Mouse (Mus musculus): ENCODE measurements at regions not wholly inside any gene's neighbourhood (a gene's known extent, or its start where the extent isn't known, plus 50 kb on each side); places are given as distances from the start of the nearest gene placed in this dataset.

- Histone ChIP-seq H3K27ac (ENCODE audit: insufficient read depth, low read length) (no peak overlapping the region), H3K4me1 (ENCODE audit: control insufficient read depth, insufficient read depth, low read length) (no peaks in the 10 kb centered on the region), H3K4me3 (ENCODE audit: insufficient read depth, low read length) (no peak overlapping the region)
- TF ChIP-seq CTCF (IDR thresholded peaks at IDR 0.05; ENCODE audit: borderline replicate concordance, insufficient read depth, low read length): no peak
- no peak for TF ChIP-seq POLR2A (IDR thresholded peaks at IDR 0.05; ENCODE audit: low read depth, low read length)
These were observed 300.5 kb downstream of the Gm10295 start for GRCm38 (mm10) chr7:71050825-71051224.

- Histone ChIP-seq H3K4me1 (ENCODE audit: control insufficient read depth, insufficient read depth, low read length) (no peaks in the 10 kb centered on the region), H3K27ac (ENCODE audit: insufficient read depth, low read length) (no peak overlapping the region), H3K4me3 (ENCODE audit: insufficient read depth, low read length) (no peak overlapping the region)
- TF ChIP-seq CTCF (IDR thresholded peaks at IDR 0.05; ENCODE audit: borderline replicate concordance, insufficient read depth, low read length) (no peak), POLR2A (IDR thresholded peaks at IDR 0.05; ENCODE audit: low read depth, low read length) (no peak)
These were observed 304.1 kb downstream of the Gm10295 start for GRCm38 (mm10) chr7:71047201-71047600.

GRCm38 (mm10) chr7:71046596-71046995 lies 304.7 kb downstream of the Gm10295 start:
- Histone ChIP-seq H3K4me1 (ENCODE audit: control insufficient read depth, insufficient read depth, low read length) (no peaks in the 10 kb centered on the region), H3K4me3 (ENCODE audit: insufficient read depth, low read length) (no peak overlapping the region), H3K27ac (ENCODE audit: insufficient read depth, low read length) (no peak overlapping the region)
- no peak for TF ChIP-seq POLR2A (IDR thresholded peaks at IDR 0.05; ENCODE audit: low read depth, low read length)
- no peak for TF ChIP-seq CTCF (IDR thresholded peaks at IDR 0.05; ENCODE audit: borderline replicate concordance, insufficient read depth, low read length)

- no peak for TF ChIP-seq POLR2A (IDR thresholded peaks at IDR 0.05; ENCODE audit: low read depth, low read length)
- Histone ChIP-seq H3K27ac (ENCODE audit: insufficient read depth, low read length) (no peak overlapping the region), H3K4me3 (ENCODE audit: insufficient read depth, low read length) (no peak overlapping the region), H3K4me1 (ENCODE audit: control insufficient read depth, insufficient read depth, low read length) (no peaks in the 10 kb centered on the region)
These were observed 307.5 kb downstream of the Gm10295 start for GRCm38 (mm10) chr7:71043789-71044188.

GRCm38 (mm10) chr7:71043128-71043527 lies 308.2 kb downstream of the Gm10295 start:
- Histone ChIP-seq H3K27ac (ENCODE audit: insufficient read depth, low read length) (no peak overlapping the region), H3K4me1 (ENCODE audit: control insufficient read depth, insufficient read depth, low read length) (no peaks in the 10 kb centered on the region), H3K4me3 (ENCODE audit: insufficient read depth, low read length) (no peak overlapping the region)
- no peak for TF ChIP-seq CTCF (IDR thresholded peaks at IDR 0.05; ENCODE audit: borderline replicate concordance, insufficient read depth, low read length)
- no peak for TF ChIP-seq POLR2A (IDR thresholded peaks at IDR 0.05; ENCODE audit: low read depth, low read length)

GRCm38 (mm10) chr7:71041388-71041787 lies 309.9 kb downstream of the Gm10295 start:
- TF ChIP-seq POLR2A (IDR thresholded peaks at IDR 0.05; ENCODE audit: low read depth, low read length) (no peak), CTCF (IDR thresholded peaks at IDR 0.05; ENCODE audit: borderline replicate concordance, insufficient read depth, low read length) (no peak)
- H3K27ac ChIP-seq (ENCODE audit: insufficient read depth, low read length): no peak overlapping the region
- no peak overlapping the region for H3K4me3 ChIP-seq (ENCODE audit: insufficient read depth, low read length)
- H3K4me1 ChIP-seq (ENCODE audit: control insufficient read depth, insufficient read depth, low read length): no peaks in the 10 kb centered on the region

- TF ChIP-seq POLR2A (IDR thresholded peaks at IDR 0.05; ENCODE audit: low read depth, low read length): no peak
- no peak for TF ChIP-seq CTCF (IDR thresholded peaks at IDR 0.05; ENCODE audit: borderline replicate concordance, insufficient read depth, low read length)
- Histone ChIP-seq H3K27ac (ENCODE audit: insufficient read depth, low read length) (no peak overlapping the region), H3K4me1 (ENCODE audit: control insufficient read depth, insufficient read depth, low read length) (no peaks in the 10 kb centered on the region), H3K4me3 (ENCODE audit: insufficient read depth, low read length) (no peak overlapping the region)
These were observed 310.4 kb downstream of the Gm10295 start for GRCm38 (mm10) chr7:71040846-71041245.

GRCm38 (mm10) chr7:71038537-71038936 lies 312.7 kb downstream of the Gm10295 start:
- TF ChIP-seq CTCF (IDR thresholded peaks at IDR 0.05; ENCODE audit: borderline replicate concordance, insufficient read depth, low read length) (no peak), POLR2A (IDR thresholded peaks at IDR 0.05; ENCODE audit: low read depth, low read length) (no peak)

GRCm38 (mm10) chr7:71033121-71033520 lies 318.2 kb downstream of the Gm10295 start:
- Histone ChIP-seq H3K27ac (ENCODE audit: insufficient read depth, low read length) (no peak overlapping the region), H3K4me3 (ENCODE audit: insufficient read depth, low read length) (no peak overlapping the region), H3K4me1 (ENCODE audit: control insufficient read depth, insufficient read depth, low read length) (no peaks in the 10 kb centered on the region)
- TF ChIP-seq CTCF (IDR thresholded peaks at IDR 0.05; ENCODE audit: borderline replicate concordance, insufficient read depth, low read length) (no peak), POLR2A (IDR thresholded peaks at IDR 0.05; ENCODE audit: low read depth, low read length) (no peak)

More at GRCm38 (mm10) chr7:71038537-71038936, 312.7 kb downstream of the Gm10295 start:
- Histone ChIP-seq H3K4me1 (ENCODE audit: control insufficient read depth, insufficient read depth, low read length) (no peaks in the 10 kb centered on the region), H3K27ac (ENCODE audit: insufficient read depth, low read length) (no peak overlapping the region), H3K4me3 (ENCODE audit: insufficient read depth, low read length) (no peak overlapping the region)

- no peak overlapping the region for H3K27ac ChIP-seq (ENCODE audit: insufficient read depth, low read length)
- H3K4me1 ChIP-seq (ENCODE audit: control insufficient read depth, insufficient read depth, low read length): no peaks in the 10 kb centered on the region
- TF ChIP-seq POLR2A (IDR thresholded peaks at IDR 0.05; ENCODE audit: low read depth, low read length): no peak
- no peak for TF ChIP-seq CTCF (IDR thresholded peaks at IDR 0.05; ENCODE audit: borderline replicate concordance, insufficient read depth, low read length)
- no peak overlapping the region for H3K4me3 ChIP-seq (ENCODE audit: insufficient read depth, low read length)
These were observed 327.2 kb downstream of the Gm10295 start for GRCm38 (mm10) chr7:71023946-71024610.

Data from embryonic fibroblast, embryonic 13.5 days (primary cell).